Mouse (Mus musculus) bone marrow, adult 2 months (tissue): ENCODE measurements around the gene Bcl6. TPM values are rescaled to one million over a fixed set of nuclear protein-coding genes. Genes with fewer than 3 reads are reported as not detected.

Source experiments
- H3K27ac ChIP-seq: fragments of 200-500 bp; 2 replicates; pipeline ENCODE4 v1.5.1; 2012; ENCODE audit warnings: low read depth, mild to moderate bottlenecking, control low read depth, inconsistent platforms, low read length; ENCODE audit not compliant: control insufficient read depth, poor library complexity, insufficient read depth
- H3K4me1 ChIP-seq: fragments of 200-500 bp; 2 replicates; pipeline ENCODE4 v1.6.1; 2011; ENCODE audit warnings: low read length; ENCODE audit not compliant: control insufficient read depth, insufficient read depth
- H3K4me3 ChIP-seq: fragments of 200-500 bp; replicated peaks from 2 replicates; pipeline ENCODE3; 2011; ENCODE audit warnings: mild to moderate bottlenecking, low read depth, low read length, control low read depth; ENCODE audit not compliant: control insufficient read depth
- CTCF ChIP-seq: fragments of 200-500 bp; IDR thresholded peaks from 2 replicates; pipeline ENCODE4 v1.5.1; 2011; ENCODE audit warnings: low read length, control low read depth; ENCODE audit not compliant: control insufficient read depth, insufficient read depth
- POLR2A ChIP-seq: fragments of 200-500 bp; IDR thresholded peaks from 2 replicates; pipeline ENCODE4 v1.6.1; 2011; ENCODE audit warnings: low read depth, mild to moderate bottlenecking, control low read depth, low read length, borderline replicate concordance; ENCODE audit not compliant: control insufficient read depth
- WGBS: fragments of 180-500 bp; shearing (Covaris S2); methylation state at CpG from one replicate; pipeline ENCODE4 v1.1.7; 2018; 5-methylcytosine and 5-hydroxymethylcytosine counted together
- polyA plus RNA-seq: library from polyadenylated mRNA; stranded (reverse); fragments of >200 nt; gene quantifications from 2 replicates; pipeline ENCODE4 v1.2.4, GENCODE M21; 2011; ENCODE audit warnings: low replicate concordance; ENCODE audit not compliant: missing spikeins, insufficient read depth, insufficient read length

Gene Bcl6
- polyA plus RNA-seq, 1 experiment = 17.1 TPM

DNA sequence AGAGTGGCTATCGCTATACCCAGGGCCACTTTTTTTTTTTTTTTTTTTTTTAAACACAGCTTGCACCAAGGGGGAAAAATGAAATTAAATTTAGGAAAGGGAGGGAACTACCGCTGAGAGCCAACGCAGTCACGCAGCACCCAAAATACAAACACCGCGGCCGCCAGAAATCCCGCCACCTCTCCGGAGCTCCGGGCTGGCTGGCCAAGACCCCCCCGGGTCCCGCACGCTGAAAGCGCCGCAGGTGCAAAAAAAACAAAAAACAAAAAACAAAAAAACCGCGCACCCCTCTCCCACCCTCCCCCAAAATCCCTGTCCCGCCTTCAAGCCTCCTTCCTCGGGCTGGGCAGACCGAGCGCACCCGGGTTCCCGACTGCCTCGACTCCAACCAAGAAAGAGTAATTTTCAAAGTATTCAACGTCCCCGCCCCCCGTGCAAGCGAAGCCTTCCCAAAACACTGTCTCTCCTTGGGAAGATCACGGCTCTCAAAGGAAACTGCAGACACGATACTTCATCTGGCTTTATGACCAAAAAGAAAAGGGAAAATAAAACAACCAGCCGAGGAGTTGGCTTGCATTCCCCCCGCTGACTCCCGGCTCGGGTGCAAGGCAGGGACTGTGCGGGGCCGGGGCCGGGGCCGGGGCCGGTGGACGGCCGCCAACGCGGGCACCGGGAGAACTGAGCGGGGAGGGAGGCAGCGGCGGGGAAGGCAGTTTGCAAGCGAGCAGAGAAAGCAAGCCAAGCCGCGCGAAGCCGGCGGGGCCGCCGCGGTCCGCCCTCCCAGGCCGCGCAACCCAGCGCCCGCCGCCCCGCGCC, 1.1 kb downstream of the Bcl6 start:
- peaks cover 4% of the 10 kb centered on the region; the same call in 1 of the 2 replicates for H3K4me1 ChIP-seq
- H3K27ac ChIP-seq = peak overlapping the region; percentile 100
- TF ChIP-seq CTCF = no peak
- no peak for TF ChIP-seq POLR2A
- 1% methylated on average over 64 of the region's 64 CpGs for WGBS
- peak overlapping the region; percentile 90 for H3K4me3 ChIP-seq

DNA sequence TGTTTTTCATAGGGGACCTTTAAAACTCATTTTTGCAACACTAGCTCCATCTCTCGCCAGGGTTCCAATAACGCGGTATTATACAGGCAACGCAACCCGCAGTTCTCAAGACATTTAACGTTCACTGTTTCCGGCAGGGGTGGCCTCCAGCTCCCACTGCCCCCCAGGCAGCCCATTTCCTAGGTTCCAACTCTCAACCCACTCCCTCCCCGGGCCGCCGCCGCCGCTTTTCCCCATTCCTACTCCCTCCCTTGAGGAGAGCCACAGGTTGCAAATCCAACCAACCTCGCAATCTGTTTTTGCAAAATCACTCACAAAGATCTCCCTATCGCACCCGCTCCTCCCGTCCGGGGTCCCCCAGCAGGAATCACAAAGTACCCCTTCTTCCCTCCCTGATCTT, 1.8 kb downstream of the Bcl6 start:
- H3K4me1 ChIP-seq = peaks cover 5% of the 10 kb centered on the region; the same call in 1 of the 2 replicates
- H3K27ac ChIP-seq = peak overlapping the region; percentile 100
- under 1% methylated on average over 17 of the region's 17 CpGs for WGBS
- TF ChIP-seq CTCF (no peak), POLR2A (no peak)
- H3K4me3 ChIP-seq = peak overlapping the region; percentile 90

DNA sequence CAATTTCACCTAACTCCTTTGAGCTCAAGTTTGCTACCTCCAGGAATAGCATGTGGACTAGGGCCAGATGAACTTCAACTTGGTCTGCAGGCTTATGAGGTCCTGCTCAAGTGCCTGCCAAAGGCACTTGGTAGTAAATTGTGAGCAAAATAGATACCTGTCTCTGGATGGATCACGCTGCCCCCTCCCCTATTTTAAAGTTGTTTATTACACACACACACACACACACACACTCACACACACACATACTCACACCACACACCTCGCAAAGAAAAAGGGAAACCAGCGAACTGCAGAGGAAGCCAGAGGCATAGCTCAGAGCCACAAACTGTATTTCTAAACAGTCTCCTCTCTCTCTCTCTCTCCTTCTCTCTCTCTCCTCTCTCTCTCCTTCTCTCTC, 2.5 kb downstream of the Bcl6 start:
- H3K27ac ChIP-seq = peak overlapping the region; percentile 62; the same call in 1 of the 2 replicates
- H3K4me3 ChIP-seq = peak overlapping the region; percentile 90
- H3K4me1 ChIP-seq = peaks cover 5% of the 10 kb centered on the region; the same call in 1 of the 2 replicates
- WGBS = 1% methylated on average over 3 of the region's 3 CpGs
- TF ChIP-seq POLR2A = no peak
- TF ChIP-seq CTCF = no peak

GRCm38 (mm10) chr16:23985467-23985861, 3.2 kb downstream of the Bcl6 start:
- TF ChIP-seq CTCF = peak; percentile 40
- no peak for TF ChIP-seq POLR2A
- Histone ChIP-seq H3K4me3 (no peak overlapping the region), H3K27ac (no peak overlapping the region), H3K4me1 (peaks cover 5% of the 10 kb centered on the region; the same call in 1 of the 2 replicates)
- under 1% methylated on average over 6 of the region's 6 CpGs for WGBS

GRCm38 (mm10) chr16:23984760-23985466, 3.7 kb downstream of the Bcl6 start:
- no peak; the same call in 1 of the 2 replicates for TF ChIP-seq CTCF
- TF ChIP-seq POLR2A = peak; percentile 36; the same call in 1 of the 2 replicates
- peak overlapping the region; percentile 60 for H3K27ac ChIP-seq
- H3K4me1 ChIP-seq = peaks cover 5% of the 10 kb centered on the region; the same call in 1 of the 2 replicates
- 1% methylated on average over 22 of the region's 22 CpGs for WGBS
- H3K4me3 ChIP-seq = peak overlapping the region; percentile 44

DNA sequence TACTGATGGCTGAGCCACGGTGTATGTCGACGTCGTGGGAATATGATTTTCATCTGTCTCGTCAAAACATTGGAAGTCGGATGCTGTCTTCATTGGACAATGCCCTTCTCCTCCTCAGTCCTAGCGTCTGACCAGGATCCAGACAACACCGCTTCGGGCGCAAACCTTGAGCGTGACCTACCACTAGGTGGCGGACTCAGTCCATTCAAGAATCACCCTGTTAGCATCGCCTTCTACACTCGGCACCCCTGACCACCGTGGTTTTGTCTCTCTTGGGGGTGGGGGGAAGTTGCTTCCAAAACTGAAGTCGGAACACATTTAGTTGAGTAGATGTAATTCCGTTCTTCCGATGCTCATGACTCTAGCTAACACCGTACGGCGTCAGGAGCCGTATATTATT, 4.5 kb downstream of the Bcl6 start:
- Histone ChIP-seq H3K4me1 (peaks cover 5% of the 10 kb centered on the region; the same call in 1 of the 2 replicates), H3K4me3 (no peak overlapping the region), H3K27ac (no peak overlapping the region)
- WGBS = under 1% methylated on average over 22 of the region's 22 CpGs
- TF ChIP-seq POLR2A = no peak
- TF ChIP-seq CTCF = peak; percentile 96

GRCm38 (mm10) chr16:23982891-23983588, 5.6 kb downstream of the Bcl6 start:
- WGBS = 3% methylated on average over 33 of the region's 33 CpGs
- TF ChIP-seq CTCF = peak; percentile 54
- TF ChIP-seq POLR2A = 0 out of 2 replicates have a peak, but pooled peaks have one; percentile 7
- Histone ChIP-seq H3K4me3 (peak overlapping the region; percentile 38), H3K27ac (0 out of 2 replicates have a peak overlapping the region, but pooled peaks have one; percentile 2), H3K4me1 (peaks cover 5% of the 10 kb centered on the region; the same call in 1 of the 2 replicates)

GRCm38 (mm10) chr16:23981925-23982851, 6.5 kb downstream of the Bcl6 start:
- TF ChIP-seq POLR2A (no peak), CTCF (peak; percentile 76)
- 5% methylated on average over 28 of the region's 28 CpGs for WGBS
- Histone ChIP-seq H3K4me1 (peaks cover 5% of the 10 kb centered on the region; the same call in 1 of the 2 replicates), H3K4me3 (peak overlapping the region; percentile 38), H3K27ac (0 out of 2 replicates have a peak overlapping the region, but pooled peaks have one; percentile 2)
